ENCODE assay signal across 8 mouse cellular contexts in genomic region chr9:103305332-103306041, GRCm38 (mm10). TPM values are rescaled to one million over a fixed set of nuclear protein-coding genes. Genes with fewer than 3 reads are reported as not detected.
DNase-seq lines count a peak whose midpoint lies in the region; ATAC-seq and TF ChIP-seq lines count a peak whose summit lies in the region.

No protein-coding gene starts in this region.

- no peaks in the 10 kb centered on the region for H3K9me3 ChIP-seq in liver, embryonic 13.5 days (replicated peaks)

- peaks cover 3% of the 10 kb centered on the region; the same call in 1 of the 2 replicates for H3K4me1 ChIP-seq in kidney, adult 2 months (ENCODE audit: control insufficient read depth, insufficient read depth, low read length)
- H3K4me1 ChIP-seq in liver, embryonic 13.5 days (replicated peaks): peaks cover 64% of the 10 kb centered on the region

- H3K27me3 ChIP-seq in kidney, adult 2 months (replicated peaks; ENCODE audit: control insufficient read depth, insufficient read depth, low read length): no peaks in the 10 kb centered on the region
- H3K27me3 ChIP-seq in C2C12 (ENCODE audit: control insufficient read depth, insufficient read depth, insufficient read length): no peaks in the 10 kb centered on the region
- no peaks in the 10 kb centered on the region for H3K27me3 ChIP-seq in liver, embryonic 13.5 days
- no peaks in the 10 kb centered on the region for H3K27me3 ChIP-seq in splenic B cell, adult 2 months (ENCODE audit: control insufficient read depth, insufficient read depth, low read length, poor library complexity, severe bottlenecking)

- H3K36me3 ChIP-seq in kidney, adult 2 months (ENCODE audit: control insufficient read depth, insufficient read depth, low read length): no peaks in the 10 kb centered on the region
- peaks cover 33% of the 10 kb centered on the region for H3K36me3 ChIP-seq in C2C12 (ENCODE audit: control insufficient read depth, insufficient read depth)
- peaks cover 37% of the 10 kb centered on the region for H3K36me3 ChIP-seq in liver, embryonic 13.5 days
- peaks cover 7% of the 10 kb centered on the region for H3K36me3 ChIP-seq in splenic B cell, adult 2 months (ENCODE audit: control insufficient read depth, insufficient read depth, low read length, poor library complexity, severe bottlenecking)

- ATAC-seq in activated CD4-positive, CD25-positive, alpha-beta regulatory T cell, adult 4 months: peak; percentile 39
- ATAC-seq in liver, embryonic 13.5 days (ENCODE audit: low read depth): peak; percentile 76

- peaks cover 29% of the 10 kb centered on the region for H3K79me3 ChIP-seq in C2C12 (ENCODE audit: low read depth)

- peak overlapping the region; percentile 99 for H3K4me3 ChIP-seq in kidney, adult 2 months (ENCODE audit: insufficient read depth, low read depth, low read length)
- peak overlapping the region; percentile 60 for H3K4me3 ChIP-seq in C2C12 (ENCODE audit: insufficient read depth, poor library complexity, severe bottlenecking)
- peak overlapping the region; percentile 83 for H3K4me3 ChIP-seq in liver, embryonic 13.5 days (replicated peaks)

- no peak overlapping the region for H3K27ac ChIP-seq in kidney, adult 2 months (ENCODE audit: insufficient read depth, low read depth, low read length)
- H3K27ac ChIP-seq in liver, embryonic 13.5 days: peak overlapping the region; percentile 89

- no peak for DNase-seq in kidney, adult 2 months
- no peak for DNase-seq in kidney, postnatal 14 days
- peak; percentile 49 for DNase-seq in forelimb bud, embryonic 11.5 days (ENCODE audit: low read depth, low spot score)
- no peak for DNase-seq in liver, embryonic 13.5 days
- peak; percentile 44 for DNase-seq in splenic B cell, adult 2 months (ENCODE audit: low read depth, low spot score)
- DNase-seq in layer of hippocampus, adult 18-20 months (ENCODE audit: low spot score in 2 of 2): no peak

- WGBS in kidney, adult 2 months: 1% methylated on average over 40 of the region's 40 CpGs
- under 1% methylated on average over 40 of the region's 40 CpGs for WGBS in liver, embryonic 13.5 days (ENCODE audit: insufficient replicate concordance)

- TF ChIP-seq CTCF in kidney, adult 2 months (conservative IDR thresholded peaks at IDR 0.05; ENCODE audit: insufficient read depth, insufficient read length, low read depth, low read length): no peak
- no peak for TF ChIP-seq CTCF in C2C12 (IDR thresholded peaks at IDR 0.05; ENCODE audit: control insufficient read depth, insufficient read depth, insufficient read length)

- TF ChIP-seq POLR2A in kidney, adult 2 months (IDR thresholded peaks at IDR 0.05; ENCODE audit: low read depth, low read length): no peak

- H3K4me2 ChIP-seq in liver, embryonic 13.5 days: peak overlapping the region; percentile 83

- peak overlapping the region; percentile 65 for H3ac ChIP-seq in C2C12 (ENCODE audit: control insufficient read depth, insufficient read length, low read depth)

- peak overlapping the region; percentile 91 for H3K9ac ChIP-seq in liver, embryonic 13.5 days

- H3K79me2 ChIP-seq in C2C12 (ENCODE audit: control insufficient read depth, insufficient read depth): peaks cover 45% of the 10 kb centered on the region

TF ChIP-seq in C2C12, 6 proteins besides CTCF, POLR2A, EP300 and RAD21:
- no peak for TF ChIP-seq USF1 (IDR thresholded peaks at IDR 0.05; ENCODE audit: low read depth)
- TF ChIP-seq MYOD1 (IDR thresholded peaks at IDR 0.05; ENCODE audit: control insufficient read depth, insufficient read length, low read depth): no peak
- no peak for TF ChIP-seq MAX (IDR thresholded peaks at IDR 0.05)
- no peak for TF ChIP-seq CEBPB (IDR thresholded peaks at IDR 0.05; ENCODE audit: low read depth)
- TF ChIP-seq FOSL1 (IDR thresholded peaks at IDR 0.05; ENCODE audit: insufficient read depth, low read length, poor library complexity, severe bottlenecking): no peak
- TF ChIP-seq MYOG (IDR thresholded peaks at IDR 0.05; ENCODE audit: control insufficient read depth, extremely low read depth, insufficient read length): no peak

RNA-seq across cellular contexts. Expression of gene Topbp1, which starts 0.5 kb away (rescaled TPM):
- 4.4 and 4.7 TPM in 2 replicates for polyA plus RNA-seq in kidney, adult 2 months (2012; rRNA removed)
- polyA plus RNA-seq in C2C12 (2012; fragmentation: generic; extraction: Trizol): 32.2 TPM
- 10 to 100 TPM; 26.2 to 30.4 TPM for polyA plus RNA-seq in activated CD4-positive, CD25-positive, alpha-beta regulatory T cell, adult 4 months (2017; shearing (Covaris generic))
- polyA plus RNA-seq in liver, embryonic 13.5 days (2015; fragmentation: Nextera tagmentation; extraction: Ambion mirVana): 44.7 and 52.7 TPM in 2 replicates
- total RNA-seq in layer of hippocampus, adult 18-20 months (2021): 10 to 100 TPM; 14.7 to 24.8 TPM

RNA-seq across cellular contexts. Expression of gene 1300017J02Rik, which starts 0.6 kb away (rescaled TPM):
- polyA plus RNA-seq in kidney, adult 2 months (2012; rRNA removed): 0.05 and 0.08 TPM in 2 replicates
- 0.30 TPM for polyA plus RNA-seq in C2C12 (2012; fragmentation: generic; extraction: Trizol)
- polyA plus RNA-seq in activated CD4-positive, CD25-positive, alpha-beta regulatory T cell, adult 4 months (2017; shearing (Covaris generic)): under 1 TPM in 1 of 2 experiments, not detected in 1; 0.93 TPM
- polyA plus RNA-seq in liver, embryonic 13.5 days (2015; fragmentation: Nextera tagmentation; extraction: Ambion mirVana): 40.7 and 41.2 TPM in 2 replicates
- 1 to 10 TPM in 1 of 2 experiments, not detected in 1; 1.1 TPM for total RNA-seq in layer of hippocampus, adult 18-20 months (2021)

Comparison
In these comparisons a context has a peak if more than half of its experiments do, and no peak if none do; other contexts are left out.
1. DNase-seq: peak in forelimb bud, embryonic 11.5 days (single experiment) and splenic B cell, adult 2 months (single experiment); none in kidney, adult 2 months (single experiment), kidney, postnatal 14 days (single experiment), liver, embryonic 13.5 days (single experiment) and layer of hippocampus, adult 18-20 months (0 of 2).
2. RNA of gene 1300017J02Rik, which starts 0.6 kb away (polyA plus RNA-seq): 40.7 to 41.2 TPM in liver, embryonic 13.5 days; 0.93 TPM in activated CD4-positive, CD25-positive, alpha-beta regulatory T cell, adult 4 months, 0.30 TPM in C2C12 (single experiment) and 0.05 to 0.08 TPM in kidney, adult 2 months; every median in the first group is over 10 times any median in the second.
3. Peak in every context shown above with its lines, with median percentiles within 50 percentile points of each other: H3K4me3 ChIP-seq.